Mouse (Mus musculus) stomach, postnatal 0 days (tissue): ENCODE measurements around the gene Cpxm2. TPM values are rescaled to one million over a fixed set of nuclear protein-coding genes. Genes with fewer than 3 reads are reported as not detected.

ENCODE experiments used
- ATAC-seq: fragments of 200-750 bp; cut with Nextera tagmentation; 2 replicates; pipeline ENCODE4 v1.8.0; 2017; ENCODE audit not compliant: low FRiP score, low TSS enrichment
- DNase-seq: peaks from one replicate; pipeline ENCODE4 v3.0.0-alpha.2; 2016; ENCODE audit warnings: low spot score
- H3K27ac ChIP-seq: fragments of 300-500 bp; sonication (generic); replicated peaks from 2 replicates; pipeline ENCODE4 v1.5.1; 2014; ENCODE audit warnings: mild to moderate bottlenecking, control low read depth
- H3K27me3 ChIP-seq: fragments of 300-500 bp; sonication (generic); 2 replicates; pipeline ENCODE4 v1.6.1; 2014; ENCODE audit warnings: low read length; ENCODE audit not compliant: control insufficient read depth, insufficient read depth
- H3K36me3 ChIP-seq: fragments of 300-500 bp; sonication (generic); 2 replicates; pipeline ENCODE4 v1.6.1; 2014; ENCODE audit warnings: low read length, mixed read lengths; ENCODE audit not compliant: control insufficient read depth, insufficient read depth
- H3K4me1 ChIP-seq: fragments of 300-500 bp; sonication (generic); replicated peaks from 2 replicates; pipeline ENCODE4 v1.6.1; 2014; ENCODE audit warnings: antibody characterized with exemption; ENCODE audit not compliant: control insufficient read depth, insufficient read depth
- H3K4me2 ChIP-seq: fragments of 300-500 bp; sonication (generic); replicated peaks from 2 replicates; pipeline ENCODE4 v1.6.1; 2014; ENCODE audit warnings: low read depth, mild to moderate bottlenecking, control low read depth, moderate library complexity
- H3K4me3 ChIP-seq: fragments of 300-500 bp; sonication (generic); 2 replicates; pipeline ENCODE4 v1.5.1; 2014; ENCODE audit warnings: low read depth, low read length, control low read depth
- H3K9ac ChIP-seq: fragments of 300-500 bp; sonication (generic); 2 replicates; pipeline ENCODE4 v1.6.1; 2014; ENCODE audit warnings: mild to moderate bottlenecking, low read length, control low read depth, mixed read lengths
- H3K9me3 ChIP-seq: fragments of 300-500 bp; sonication (generic); 2 replicates; pipeline ENCODE4 v1.6.1; 2016; ENCODE audit warnings: low read length; ENCODE audit not compliant: control insufficient read depth
- CTCF ChIP-seq: IDR thresholded peaks from 2 replicates; pipeline ENCODE4 v1.5.1; 2016; ENCODE audit warnings: antibody characterized with exemption, low read depth, mild to moderate bottlenecking, moderate library complexity
- EP300 ChIP-seq: optimal IDR thresholded peaks from 2 replicates; pipeline ENCODE3; 2016; ENCODE audit warnings: antibody characterized with exemption
- WGBS: fragments of 180-500 bp; shearing (Covaris S2); extraction: QIAGEN DNeasy Blood & Tissue Kit; methylation state at CpG from one replicate; pipeline ENCODE4 v1.1.7; 2014; 5-methylcytosine and 5-hydroxymethylcytosine counted together
- polyA plus RNA-seq: library from polyadenylated mRNA; unstranded; fragments of >200 nt; fragmentation: Nextera tagmentation; extraction: Ambion mirVana; gene quantifications from 2 replicates; pipeline ENCODE4 v1.2.1, GENCODE M21; 2015

Cpxm2 gene
- polyA plus RNA-seq, 1 experiment from 2014 or later, result 7.8 TPM

- H3K9me3 ChIP-seq, result no peaks in the 10 kb centered on the region
- WGBS, result 32% methylated on average over 4 of the region's 4 CpGs
- no peaks in the 10 kb centered on the region for H3K27me3 ChIP-seq
- no peak overlapping the region for H3K4me2 ChIP-seq
- H3K27ac ChIP-seq, result no peak overlapping the region
- H3K4me1 ChIP-seq, result no peaks in the 10 kb centered on the region
- no peak overlapping the region for H3K9ac ChIP-seq
- no peaks in the 10 kb centered on the region for H3K36me3 ChIP-seq
- no peak for TF ChIP-seq EP300
- TF ChIP-seq CTCF, result no peak
- no peak overlapping the region for H3K4me3 ChIP-seq
- DNase-seq (no peak), ATAC-seq (no peak; the same call in 1 of the 2 replicates)
These were observed 107.9 kb downstream of the Cpxm2 start for GRCm38 (mm10) chr7:132046662-132047061.

DNA sequence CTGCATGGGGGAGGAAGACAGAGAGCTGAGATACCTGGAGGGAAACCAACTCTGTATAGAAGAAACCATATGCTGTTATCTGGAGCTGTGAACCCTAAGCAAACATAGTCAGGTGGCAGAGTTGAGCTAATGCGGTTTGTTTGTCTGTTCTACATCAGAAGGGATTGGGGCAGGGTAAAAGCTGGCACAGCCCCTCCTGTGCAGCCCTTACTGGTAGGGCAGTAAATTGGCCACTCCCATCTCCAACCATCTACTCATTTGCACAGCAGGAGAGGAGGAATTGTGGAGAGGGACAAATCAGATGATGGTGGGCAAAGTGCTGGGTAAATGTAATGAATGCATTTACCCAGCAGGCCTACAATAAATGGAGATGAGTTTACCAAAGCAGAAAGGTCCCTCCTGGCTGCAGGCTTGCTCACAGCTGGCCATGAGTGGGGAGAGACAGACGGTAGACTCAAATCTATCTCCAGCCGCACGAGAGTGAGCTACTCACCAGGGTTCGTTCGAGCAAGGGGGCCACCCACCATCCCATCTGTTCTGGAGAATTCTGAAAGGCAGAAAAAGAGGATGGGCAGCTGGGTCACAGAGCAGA, 122.5 kb downstream of the Cpxm2 start:
- H3K36me3 ChIP-seq, result no peaks in the 10 kb centered on the region
- no peaks in the 10 kb centered on the region for H3K9me3 ChIP-seq
- TF ChIP-seq CTCF (no peak), EP300 (no peak)
- ATAC-seq, result no peak
- peak; percentile 19 for DNase-seq
- H3K4me3 ChIP-seq, result no peak overlapping the region
- no peak overlapping the region for H3K9ac ChIP-seq
- H3K27ac ChIP-seq, result no peak overlapping the region
- H3K4me2 ChIP-seq, result no peak overlapping the region
- no peaks in the 10 kb centered on the region for H3K27me3 ChIP-seq
- 48% methylated on average over 6 of the region's 6 CpGs for WGBS
- H3K4me1 ChIP-seq, result no peaks in the 10 kb centered on the region

DNA sequence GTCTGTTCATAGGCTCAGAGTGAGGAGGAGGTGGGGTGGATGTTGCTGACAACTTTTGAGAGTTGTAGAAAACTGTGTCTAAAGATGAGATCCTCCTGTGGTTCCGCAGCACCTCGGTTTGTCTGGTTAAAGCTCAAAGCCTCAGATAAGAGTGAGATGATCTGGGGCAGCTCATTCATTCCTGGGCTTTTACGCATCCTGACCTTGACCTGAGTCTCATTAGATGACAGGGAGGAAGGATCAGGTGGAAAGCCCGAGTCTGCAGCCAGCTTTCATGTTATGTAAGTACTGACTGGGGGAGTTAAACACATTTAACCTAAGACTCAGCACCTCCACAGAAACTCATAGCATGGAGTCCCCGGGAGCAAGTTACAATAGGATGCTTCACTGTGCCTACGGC, 127.9 kb downstream of the Cpxm2 start:
- no peak overlapping the region for H3K9ac ChIP-seq
- no peak overlapping the region for H3K27ac ChIP-seq
- H3K36me3 ChIP-seq, result no peaks in the 10 kb centered on the region
- no peak for TF ChIP-seq CTCF
- no peak for TF ChIP-seq EP300
- H3K27me3 ChIP-seq, result no peaks in the 10 kb centered on the region
- H3K4me3 ChIP-seq, result no peak overlapping the region
- no peak for DNase-seq
- no peaks in the 10 kb centered on the region for H3K4me1 ChIP-seq
- WGBS, result 53% methylated on average over 6 of the region's 6 CpGs
- H3K9me3 ChIP-seq, result no peaks in the 10 kb centered on the region
- no peak for ATAC-seq
- H3K4me2 ChIP-seq, result no peak overlapping the region

- no peak overlapping the region for H3K4me3 ChIP-seq
- DNase-seq, result no peak
- H3K27me3 ChIP-seq, result no peaks in the 10 kb centered on the region
- no peak overlapping the region for H3K9ac ChIP-seq
- no peaks in the 10 kb centered on the region for H3K4me1 ChIP-seq
- H3K9me3 ChIP-seq, result no peaks in the 10 kb centered on the region
- 67% methylated on average over 6 of the region's 6 CpGs for WGBS
- no peaks in the 10 kb centered on the region for H3K36me3 ChIP-seq
- no peak overlapping the region for H3K27ac ChIP-seq
- no peak for ATAC-seq
- H3K4me2 ChIP-seq, result no peak overlapping the region
- no peak for TF ChIP-seq CTCF
- no peak for TF ChIP-seq EP300
These were observed 128.9 kb downstream of the Cpxm2 start for GRCm38 (mm10) chr7:132025591-132025990.

DNA sequence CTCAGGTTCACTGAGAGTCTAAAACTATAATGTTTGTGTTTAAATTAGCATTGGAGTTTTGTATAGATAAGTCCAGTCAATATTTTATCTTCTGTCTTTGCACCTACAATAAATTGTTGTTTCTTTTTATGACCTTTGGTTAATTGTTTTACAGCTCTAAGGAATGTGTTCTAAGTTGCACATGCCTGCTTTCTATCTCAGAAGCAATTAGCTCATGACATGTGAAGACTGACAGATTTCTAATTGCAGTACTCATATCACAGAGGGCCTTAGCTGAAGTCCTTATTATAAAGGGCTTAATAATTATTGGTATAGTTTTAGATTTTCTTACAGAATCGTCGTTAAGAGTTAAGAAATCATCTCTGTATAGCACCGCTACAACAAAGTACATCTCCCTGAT, 138.6 kb downstream of the Cpxm2 start:
- DNase-seq (no peak), ATAC-seq (no peak)
- 69% methylated on average over 3 of the region's 3 CpGs for WGBS
- H3K27me3 ChIP-seq, result no peaks in the 10 kb centered on the region
- TF ChIP-seq EP300, result no peak
- TF ChIP-seq CTCF, result no peak
- H3K9me3 ChIP-seq, result no peaks in the 10 kb centered on the region
- H3K4me3 ChIP-seq, result no peak overlapping the region
- H3K27ac ChIP-seq, result no peak overlapping the region
- H3K4me2 ChIP-seq, result no peak overlapping the region
- H3K4me1 ChIP-seq, result no peaks in the 10 kb centered on the region
- no peak overlapping the region for H3K9ac ChIP-seq
- no peaks in the 10 kb centered on the region for H3K36me3 ChIP-seq

DNA sequence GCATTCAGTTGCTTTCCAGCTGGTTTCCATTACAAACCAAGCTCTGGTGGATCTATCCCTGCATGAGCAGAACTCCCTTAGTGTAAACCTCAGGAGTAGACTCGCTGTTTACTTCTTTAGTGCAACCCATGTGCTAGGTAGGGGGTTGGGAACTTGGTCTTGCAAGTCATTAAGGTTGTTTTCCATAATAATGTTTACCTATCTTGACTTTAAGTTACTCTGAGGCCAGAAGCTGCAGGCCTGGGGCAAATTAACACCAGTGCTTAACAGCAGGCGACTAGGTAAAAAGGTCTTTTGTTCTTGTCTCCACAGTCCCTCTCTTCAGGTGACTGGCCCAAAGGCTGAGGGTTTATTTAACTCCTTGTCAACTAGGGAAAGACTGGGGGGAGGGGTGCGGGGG, 139.3 kb downstream of the Cpxm2 start:
- ATAC-seq, result no peak
- 11% methylated on average over 3 of the region's 3 CpGs for WGBS
- TF ChIP-seq CTCF (no peak), EP300 (no peak)

More for the DNA sequence above, 139.3 kb downstream of the Cpxm2 start:
- Histone ChIP-seq H3K4me2 (no peak overlapping the region), H3K27me3 (no peaks in the 10 kb centered on the region), H3K9ac (no peak overlapping the region), H3K4me1 (no peaks in the 10 kb centered on the region), H3K27ac (no peak overlapping the region), H3K36me3 (no peaks in the 10 kb centered on the region), H3K9me3 (no peaks in the 10 kb centered on the region), H3K4me3 (no peak overlapping the region)
- DNase-seq, result no peak
